Mouse (Mus musculus) neutrophil, adult 59 days (primary cell): ENCODE results near the gene Sptssa. TPM values are rescaled to one million over a fixed set of nuclear protein-coding genes. Genes with fewer than 3 reads are reported as not detected.

Source experiments
- total RNA-seq, 2 experiments: library from RNA; stranded (reverse); gene quantifications; 1 replicate in 1 of 2; 2 replicates in 1 of 2; pipeline ENCODE4 v1.2.4; 2023

Gene Sptssa
- total RNA-seq, result 10 to 100 TPM; 28.2 to 35.9 TPM

GRCm38 (mm10) chr12:54656396-54657171, at the start of gene Sptssa:
Gene Sptssa, minus strand, starts transcription at chr12:54656573.

DNA sequence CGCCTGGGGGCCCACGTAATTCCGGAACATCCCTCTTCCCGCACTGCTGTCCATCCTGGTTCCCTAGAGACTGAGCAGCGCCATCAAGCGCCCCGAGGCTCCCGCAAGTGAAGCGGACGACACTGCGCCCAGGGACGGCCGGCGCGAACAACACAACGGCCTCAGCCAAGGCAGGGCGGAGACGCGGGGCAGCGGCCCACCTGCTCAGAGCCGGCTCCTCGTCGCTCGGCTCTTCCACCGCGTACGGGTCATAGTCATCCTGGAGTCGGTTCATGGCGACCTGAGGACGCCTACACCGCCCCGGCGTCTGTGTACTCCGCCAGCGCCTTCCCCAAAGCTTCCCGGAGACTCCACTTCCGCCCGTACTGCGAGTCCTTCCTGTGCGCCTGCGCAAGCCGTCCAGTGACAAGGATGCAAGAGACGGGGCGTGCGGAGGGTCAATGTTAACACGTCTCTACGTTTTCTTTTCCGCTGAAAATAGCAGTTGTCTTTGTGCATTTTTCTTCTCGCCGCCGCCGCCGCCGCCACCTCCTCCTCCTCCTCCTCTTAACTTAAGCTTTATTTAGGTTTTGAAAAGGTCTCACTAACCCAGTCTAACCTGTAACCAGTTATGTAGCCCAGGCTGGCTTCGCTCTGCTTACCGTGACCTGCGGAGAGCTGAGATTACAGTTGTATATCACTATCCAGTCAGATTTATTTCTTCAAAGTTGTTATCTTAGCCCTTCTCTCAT, 39.3 kb upstream of the Sptssa start, which contains the start of gene Eapp:
Eapp (minus strand) TSS at position 387 of the 731 bp plus-strand sequence.

Other genes starting within 250 kb of the Sptssa start
- 10 to 100 TPM; 29.8 to 32.2 TPM for gene Eapp, start 39.3 kb upstream of the Sptssa start, total RNA-seq
- gene Snx6, start 139.1 kb upstream of the Sptssa start, total RNA-seq, result 10 to 100 TPM; 57.5 to 67.7 TPM
- gene Cfl2, start 206.3 kb upstream of the Sptssa start, total RNA-seq, result 10 to 100 TPM; 19.7 to 27.1 TPM